Mouse (Mus musculus): ENCODE results near the gene Stil.
"Not testable (repeated sequence)": the region's sequence is repeated elsewhere in the genome, so short reads cannot be mapped to it uniquely, and the experiment has no call there.

Stil gene

GRCm38 (mm10) chr4:114999773-115000428 lies at the start of gene Stil:
Gene Stil (plus strand): TSS chr4:115000159.
- peak; percentile 94 for DNase-seq (ENCODE audit: low spot score)

- no peak for DNase-seq (ENCODE audit: low spot score)
Measured at GRCm38 (mm10) chr4:114953172-114953571, 46.8 kb upstream of the Stil start.

- no peak for DNase-seq (ENCODE audit: low spot score)
Measured at GRCm38 (mm10) chr4:114957403-114957802, 42.6 kb upstream of the Stil start.

- no peak for DNase-seq (ENCODE audit: low spot score)
Measured at GRCm38 (mm10) chr4:114958231-114958630, 41.7 kb upstream of the Stil start.

- no peak for DNase-seq (ENCODE audit: low spot score)
Measured at GRCm38 (mm10) chr4:114958786-114959185, 41.2 kb upstream of the Stil start.

GRCm38 (mm10) chr4:114959533-114959932 lies 40.4 kb upstream of the Stil start:
- no peak for DNase-seq (ENCODE audit: low spot score)

- DNase-seq (ENCODE audit: low spot score) = not testable (repeated sequence)
Measured at GRCm38 (mm10) chr4:114960881-114961280, 39.1 kb upstream of the Stil start.

GRCm38 (mm10) chr4:114970736-114971135 lies 29.2 kb upstream of the Stil start:
- DNase-seq (ENCODE audit: low spot score) = no peak

- no peak for DNase-seq (ENCODE audit: low spot score)
Measured at GRCm38 (mm10) chr4:114973229-114973740, 26.7 kb upstream of the Stil start.

- DNase-seq (ENCODE audit: low spot score) = no peak
Measured at GRCm38 (mm10) chr4:114982619-114983018, 17.3 kb upstream of the Stil start.

- no peak for DNase-seq (ENCODE audit: low spot score)
Measured at GRCm38 (mm10) chr4:114983020-114983419, 16.9 kb upstream of the Stil start.

- no peak for DNase-seq (ENCODE audit: low spot score)
Measured at GRCm38 (mm10) chr4:114986211-114986590, 13.8 kb upstream of the Stil start.

- DNase-seq (ENCODE audit: low spot score) = peak; percentile 86
Measured at GRCm38 (mm10) chr4:114986591-114987432, 13.1 kb upstream of the Stil start, which contains the start of gene Cmpk1. Gene Cmpk1 (minus strand): TSS chr4:114987241.

GRCm38 (mm10) chr4:114994218-114994617 lies 5.7 kb upstream of the Stil start:
- no peak for DNase-seq (ENCODE audit: low spot score)

GRCm38 (mm10) chr4:114997051-114997450 lies 2.9 kb upstream of the Stil start:
- DNase-seq (ENCODE audit: low spot score) = no peak

- no peak for DNase-seq (ENCODE audit: low spot score)
Measured at GRCm38 (mm10) chr4:114999445-114999772, 550 bp upstream of the Stil start.

GRCm38 (mm10) chr4:115000429-115000795 lies 453 bp downstream of the Stil start:
- DNase-seq (ENCODE audit: low spot score) = no peak

GRCm38 (mm10) chr4:115014276-115014675 lies 14.3 kb downstream of the Stil start:
- DNase-seq (ENCODE audit: low spot score) = no peak

- DNase-seq (ENCODE audit: low spot score) = no peak
Measured at GRCm38 (mm10) chr4:115019997-115020396, 20.0 kb downstream of the Stil start.

- no peak for DNase-seq (ENCODE audit: low spot score)
Measured at GRCm38 (mm10) chr4:115035043-115035442, 35.1 kb downstream of the Stil start.

GRCm38 (mm10) chr4:115038242-115038641 lies 38.3 kb downstream of the Stil start:
- no peak for DNase-seq (ENCODE audit: low spot score)

GRCm38 (mm10) chr4:115045621-115046020 lies 45.7 kb downstream of the Stil start:
- no peak for DNase-seq (ENCODE audit: low spot score)

GRCm38 (mm10) chr4:115047750-115048149 lies 47.8 kb downstream of the Stil start:
- DNase-seq (ENCODE audit: low spot score) = no peak
